Mouse (Mus musculus): Measurements from ENCODE around the gene R3hcc1l. TPM values are rescaled to one million over a fixed set of nuclear protein-coding genes. Genes with fewer than 3 reads are reported as not detected.
A peak's percentile ranks its signal among the peaks of the same experiment; 100 is the strongest.

The R3hcc1l gene
- polyA plus RNA-seq, 1 experiment from 2014 or later = 14.3 TPM

- H3K9me3 ChIP-seq (ENCODE audit: low read length) = no peaks in the 10 kb centered on the region
- no peak for ATAC-seq
- no peaks in the 10 kb centered on the region for H3K4me1 ChIP-seq (ENCODE audit: insufficient read depth, low read depth, low read length)
- WGBS = 28% methylated on average over 2 of the region's 2 CpGs
- no peak overlapping the region for H3K9ac ChIP-seq (replicated peaks; ENCODE audit: low read depth)
- H3K27me3 ChIP-seq (replicated peaks; ENCODE audit: insufficient read depth, low read length) = no peaks in the 10 kb centered on the region
- H3K36me3 ChIP-seq (ENCODE audit: insufficient read depth, low read length) = peaks cover 8% of the 10 kb centered on the region; the same call in 1 of the 2 replicates
- H3K4me2 ChIP-seq (replicated peaks; ENCODE audit: low read depth, low read length) = no peak overlapping the region
- no peak overlapping the region for H3K27ac ChIP-seq (ENCODE audit: low read length)
- no peak for DNase-seq (ENCODE audit: low spot score)
- no peak overlapping the region for H3K4me3 ChIP-seq (ENCODE audit: low read depth, low read length)
- no peak for TF ChIP-seq CTCF (IDR thresholded peaks at IDR 0.05)
- no peak for TF ChIP-seq EP300 (IDR thresholded peaks at IDR 0.05)
Measured at GRCm38 (mm10) chr19:42587704-42588103, 69.1 kb downstream of the R3hcc1l start.

GRCm38 (mm10) chr19:42589246-42589645 is 70.7 kb downstream of the R3hcc1l start:
- peak; percentile 53 for DNase-seq (ENCODE audit: low spot score)

GRCm38 (mm10) chr19:42591534-42591933 is 73.0 kb downstream of the R3hcc1l start:
- Histone ChIP-seq H3K27me3 (replicated peaks; ENCODE audit: insufficient read depth, low read length) (no peaks in the 10 kb centered on the region), H3K4me1 (ENCODE audit: insufficient read depth, low read depth, low read length) (no peaks in the 10 kb centered on the region), H3K4me2 (replicated peaks; ENCODE audit: low read depth, low read length) (no peak overlapping the region), H3K27ac (ENCODE audit: low read length) (no peak overlapping the region), H3K36me3 (ENCODE audit: insufficient read depth, low read length) (no peaks in the 10 kb centered on the region; the same call in 1 of the 2 replicates), H3K4me3 (ENCODE audit: low read depth, low read length) (no peak overlapping the region), H3K9me3 (ENCODE audit: low read length) (no peaks in the 10 kb centered on the region), H3K9ac (replicated peaks; ENCODE audit: low read depth) (no peak overlapping the region)
- TF ChIP-seq CTCF (IDR thresholded peaks at IDR 0.05) = no peak
- TF ChIP-seq EP300 (IDR thresholded peaks at IDR 0.05) = no peak
- no peak for DNase-seq (ENCODE audit: low spot score)
- no peak for ATAC-seq
- WGBS = 58% methylated on average over 14 of the region's 14 CpGs

More at GRCm38 (mm10) chr19:42589246-42589645, 70.7 kb downstream of the R3hcc1l start:
- H3K36me3 ChIP-seq (ENCODE audit: insufficient read depth, low read length) = peaks cover 8% of the 10 kb centered on the region; the same call in 1 of the 2 replicates
- H3K27me3 ChIP-seq (replicated peaks; ENCODE audit: insufficient read depth, low read length) = no peaks in the 10 kb centered on the region
- H3K9ac ChIP-seq (replicated peaks; ENCODE audit: low read depth) = no peak overlapping the region
- TF ChIP-seq EP300 (IDR thresholded peaks at IDR 0.05) = no peak
- peak; percentile 61 for TF ChIP-seq CTCF (IDR thresholded peaks at IDR 0.05)
- H3K4me1 ChIP-seq (ENCODE audit: insufficient read depth, low read depth, low read length) = no peaks in the 10 kb centered on the region
- ATAC-seq = no peak
- no peak overlapping the region for H3K4me3 ChIP-seq (ENCODE audit: low read depth, low read length)
- WGBS = 58% methylated on average over 1 of the region's 1 CpGs
- no peak overlapping the region for H3K27ac ChIP-seq (ENCODE audit: low read length)
- H3K9me3 ChIP-seq (ENCODE audit: low read length) = no peaks in the 10 kb centered on the region
- H3K4me2 ChIP-seq (replicated peaks; ENCODE audit: low read depth, low read length) = no peak overlapping the region

GRCm38 (mm10) chr19:42593456-42593855 is 74.9 kb downstream of the R3hcc1l start:
- WGBS = 65% methylated on average over 6 of the region's 6 CpGs
- ATAC-seq = peak; percentile 38; the same call in 1 of the 2 replicates

GRCm38 (mm10) chr19:42595066-42595465 is 76.5 kb downstream of the R3hcc1l start:
- ATAC-seq (no peak), DNase-seq (ENCODE audit: low spot score) (no peak)
- H3K27ac ChIP-seq (ENCODE audit: low read length) = no peak overlapping the region
- no peak overlapping the region for H3K4me3 ChIP-seq (ENCODE audit: low read depth, low read length)
- WGBS = 85% methylated on average over 6 of the region's 6 CpGs
- H3K9me3 ChIP-seq (ENCODE audit: low read length) = no peaks in the 10 kb centered on the region
- no peak overlapping the region for H3K4me2 ChIP-seq (replicated peaks; ENCODE audit: low read depth, low read length)
- H3K27me3 ChIP-seq (replicated peaks; ENCODE audit: insufficient read depth, low read length) = no peaks in the 10 kb centered on the region
- no peak for TF ChIP-seq EP300 (IDR thresholded peaks at IDR 0.05)
- TF ChIP-seq CTCF (IDR thresholded peaks at IDR 0.05) = no peak
- H3K9ac ChIP-seq (replicated peaks; ENCODE audit: low read depth) = no peak overlapping the region
- no peaks in the 10 kb centered on the region; the same call in 1 of the 2 replicates for H3K36me3 ChIP-seq (ENCODE audit: insufficient read depth, low read length)
- 0 out of 2 replicates have a peak, but pooled peaks cover 4% of the 10 kb centered on the region for H3K4me1 ChIP-seq (ENCODE audit: insufficient read depth, low read depth, low read length)

More at GRCm38 (mm10) chr19:42593456-42593855, 74.9 kb downstream of the R3hcc1l start:
- Histone ChIP-seq H3K27me3 (replicated peaks; ENCODE audit: insufficient read depth, low read length) (no peaks in the 10 kb centered on the region), H3K4me2 (replicated peaks; ENCODE audit: low read depth, low read length) (no peak overlapping the region), H3K36me3 (ENCODE audit: insufficient read depth, low read length) (no peaks in the 10 kb centered on the region; the same call in 1 of the 2 replicates), H3K4me3 (ENCODE audit: low read depth, low read length) (no peak overlapping the region), H3K9ac (replicated peaks; ENCODE audit: low read depth) (no peak overlapping the region), H3K4me1 (ENCODE audit: insufficient read depth, low read depth, low read length) (no peaks in the 10 kb centered on the region), H3K27ac (ENCODE audit: low read length) (no peak overlapping the region), H3K9me3 (ENCODE audit: low read length) (no peaks in the 10 kb centered on the region)
- peak; percentile 29 for DNase-seq (ENCODE audit: low spot score)
- TF ChIP-seq CTCF (IDR thresholded peaks at IDR 0.05) (no peak), EP300 (IDR thresholded peaks at IDR 0.05) (0 out of 2 replicates have a peak, but pooled peaks have one; percentile 30)

- H3K9ac ChIP-seq (replicated peaks; ENCODE audit: low read depth) = no peak overlapping the region
- DNase-seq (ENCODE audit: low spot score) (no peak), ATAC-seq (no peak)
- H3K36me3 ChIP-seq (ENCODE audit: insufficient read depth, low read length) = no peaks in the 10 kb centered on the region
- TF ChIP-seq CTCF (IDR thresholded peaks at IDR 0.05) = no peak
- TF ChIP-seq EP300 (IDR thresholded peaks at IDR 0.05) = no peak
- 95% methylated on average over 12 of the region's 12 CpGs for WGBS
- no peak overlapping the region for H3K27ac ChIP-seq (ENCODE audit: low read length)
- H3K4me2 ChIP-seq (replicated peaks; ENCODE audit: low read depth, low read length) = no peak overlapping the region
- H3K4me3 ChIP-seq (ENCODE audit: low read depth, low read length) = no peak overlapping the region
- H3K4me1 ChIP-seq (ENCODE audit: insufficient read depth, low read depth, low read length) = 0 out of 2 replicates have a peak, but pooled peaks cover 4% of the 10 kb centered on the region
- H3K9me3 ChIP-seq (ENCODE audit: low read length) = no peaks in the 10 kb centered on the region
- no peaks in the 10 kb centered on the region for H3K27me3 ChIP-seq (replicated peaks; ENCODE audit: insufficient read depth, low read length)
Measured at GRCm38 (mm10) chr19:42597286-42597685, 78.7 kb downstream of the R3hcc1l start.
